Mouse (Mus musculus) kidney, postnatal 0 days (tissue): ENCODE measurements around the gene Rabepk. TPM values are rescaled to one million over a fixed set of nuclear protein-coding genes. Genes with fewer than 3 reads are reported as not detected.
A peak's percentile ranks its signal among the peaks of the same experiment; 100 is the strongest.
"Not testable (repeated sequence)": the region's sequence is repeated elsewhere in the genome, so short reads cannot be mapped to it uniquely, and the experiment has no call there.

Source experiments
- ATAC-seq: fragments of 200-750 bp; cut with Nextera tagmentation; replicated peaks from 2 replicates; pipeline ENCODE4 v1.8.0; 2017; ENCODE audit warnings: low read depth, moderate number of reproducible peaks, moderate TSS enrichment, moderate library complexity; ENCODE audit not compliant: low FRiP score
- DNase-seq: peaks from one replicate; pipeline ENCODE4 v3.0.0-alpha.2; 2016; ENCODE audit warnings: low spot score
- H3K27ac ChIP-seq: fragments of 300-500 bp; sonication (generic); 2 replicates; pipeline ENCODE4 v1.5.1; 2014; ENCODE audit warnings: mild to moderate bottlenecking
- H3K27me3 ChIP-seq: fragments of 300-500 bp; sonication (generic); 2 replicates; pipeline ENCODE4 v1.6.1; 2014; ENCODE audit warnings: low read length, mixed read lengths; ENCODE audit not compliant: insufficient read depth
- H3K36me3 ChIP-seq: fragments of 300-500 bp; sonication (generic); 2 replicates; pipeline ENCODE4 v1.6.1; 2014; ENCODE audit warnings: low read length, mixed read lengths; ENCODE audit not compliant: insufficient read depth
- H3K4me1 ChIP-seq: fragments of 300-500 bp; sonication (generic); replicated peaks from 2 replicates; pipeline ENCODE4 v1.6.1; 2014; ENCODE audit warnings: antibody characterized with exemption, low read length, mixed read lengths; ENCODE audit not compliant: insufficient read depth
- H3K4me2 ChIP-seq: fragments of 300-500 bp; sonication (generic); 2 replicates; pipeline ENCODE4 v1.6.1; 2014; ENCODE audit warnings: mild to moderate bottlenecking, low read length, moderate library complexity, mixed read lengths
- H3K4me3 ChIP-seq: fragments of 300-500 bp; sonication (generic); replicated peaks from 2 replicates; pipeline ENCODE4 v1.5.1; 2014; ENCODE audit warnings: low read depth, low read length
- H3K9ac ChIP-seq: fragments of 300-500 bp; sonication (generic); 2 replicates; pipeline ENCODE4 v1.6.1; 2014; ENCODE audit warnings: low read depth, low read length
- H3K9me3 ChIP-seq: fragments of 300-500 bp; sonication (generic); replicated peaks from 2 replicates; pipeline ENCODE4 v1.6.1; 2016; ENCODE audit warnings: low read length, inconsistent platforms, mixed read lengths
- CTCF ChIP-seq: IDR thresholded peaks from 2 replicates; pipeline ENCODE4 v1.5.1; 2016; ENCODE audit warnings: antibody characterized with exemption, low read depth, mild to moderate bottlenecking, moderate library complexity
- WGBS: fragments of 180-500 bp; shearing (Covaris S2); extraction: QIAGEN DNeasy Blood & Tissue Kit; methylation state at CpG from one replicate; pipeline ENCODE4 v1.1.7; 2014; 5-methylcytosine and 5-hydroxymethylcytosine counted together
- polyA plus RNA-seq: library from polyadenylated mRNA; unstranded; fragments of >200 nt; fragmentation: Nextera tagmentation; extraction: Ambion mirVana; gene quantifications from 2 replicates; pipeline ENCODE4 v1.2.1, GENCODE M21; 2015

Gene Rabepk
- polyA plus RNA-seq, 1 experiment from 2014 or later = 33.3 TPM

- TF ChIP-seq CTCF = no peak
- WGBS = 83% methylated on average over 2 of the region's 2 CpGs
- Histone ChIP-seq H3K4me2 (no peak overlapping the region), H3K27ac (no peak overlapping the region), H3K27me3 (no peaks in the 10 kb centered on the region), H3K9me3 (no peaks in the 10 kb centered on the region), H3K4me3 (no peak overlapping the region), H3K4me1 (no peaks in the 10 kb centered on the region), H3K9ac (no peak overlapping the region), H3K36me3 (no peaks in the 10 kb centered on the region)
- DNase-seq = no peak
- ATAC-seq = no peak
Measured at GRCm38 (mm10) chr2:34762174-34762573, 37.5 kb downstream of the Rabepk start.

GRCm38 (mm10) chr2:34761272-34761671 is 38.4 kb downstream of the Rabepk start:
- not testable (repeated sequence) for ATAC-seq, DNase-seq, H3K9ac ChIP-seq, H3K4me1 ChIP-seq, H3K4me2 ChIP-seq, H3K4me3 ChIP-seq, H3K27ac ChIP-seq, H3K27me3 ChIP-seq, H3K9me3 ChIP-seq, H3K36me3 ChIP-seq
- WGBS = 92% methylated on average over 5 of the region's 5 CpGs

GRCm38 (mm10) chr2:34757341-34757740 is 42.4 kb downstream of the Rabepk start:
- Histone ChIP-seq H3K27ac (no peak overlapping the region), H3K9ac (no peak overlapping the region), H3K9me3 (no peaks in the 10 kb centered on the region), H3K36me3 (no peaks in the 10 kb centered on the region), H3K4me3 (no peak overlapping the region), H3K27me3 (no peaks in the 10 kb centered on the region), H3K4me2 (no peak overlapping the region), H3K4me1 (no peaks in the 10 kb centered on the region)
- ATAC-seq (no peak), DNase-seq (no peak)
- WGBS = 76% methylated on average over 1 of the region's 1 CpGs
- TF ChIP-seq CTCF = no peak

- TF ChIP-seq CTCF = no peak
- H3K9ac ChIP-seq = peak within 1 kb of the TSS; percentile 94
- H3K27me3 ChIP-seq = no peaks in the 10 kb centered on the region
- DNase-seq (peak; percentile 19), ATAC-seq (no peak)
- H3K4me3 ChIP-seq = peak within 1 kb of the TSS; percentile 97
- H3K4me1 ChIP-seq = no peaks in the 10 kb centered on the region
- H3K9me3 ChIP-seq = no peaks in the 10 kb centered on the region
- WGBS = 1% methylated on average over 13 of the region's 14 CpGs
- H3K4me2 ChIP-seq = peak within 1 kb of the TSS; percentile 80
- peak within 1 kb of the TSS; percentile 96 for H3K27ac ChIP-seq
- no peaks in the 10 kb centered on the region for H3K36me3 ChIP-seq
Measured at GRCm38 (mm10) chr2:34754551-34755358, 45.0 kb downstream of the Rabepk start, which contains the start of gene Gapvd1. Gapvd1 (minus strand) TSS chr2:34755232.

- Histone ChIP-seq H3K36me3 (no peaks in the 10 kb centered on the region), H3K27ac (peak overlapping the region; percentile 96), H3K4me3 (peak overlapping the region; percentile 97), H3K4me1 (no peaks in the 10 kb centered on the region), H3K9me3 (no peaks in the 10 kb centered on the region), H3K27me3 (no peaks in the 10 kb centered on the region), H3K9ac (peak overlapping the region; percentile 94), H3K4me2 (peak overlapping the region; percentile 80)
- peak; percentile 21; the same call in 1 of the 2 replicates for TF ChIP-seq CTCF
- WGBS = under 1% methylated on average over 93 of the region's 106 CpGs
- DNase-seq (peak; percentile 92), ATAC-seq (peak; percentile 95)
Measured at GRCm38 (mm10) chr2:34753811-34754550, 45.7 kb downstream of the Rabepk start.

GRCm38 (mm10) chr2:34750245-34750644 is 49.5 kb downstream of the Rabepk start:
- no peak for ATAC-seq

More at GRCm38 (mm10) chr2:34750245-34750644, 49.5 kb downstream of the Rabepk start:
- Histone ChIP-seq H3K9me3 (no peaks in the 10 kb centered on the region), H3K27me3 (no peaks in the 10 kb centered on the region), H3K4me1 (no peaks in the 10 kb centered on the region), H3K27ac (no peak overlapping the region), H3K4me3 (no peak overlapping the region), H3K36me3 (no peaks in the 10 kb centered on the region), H3K4me2 (no peak overlapping the region), H3K9ac (no peak overlapping the region)
- DNase-seq = no peak
- WGBS = 74% methylated on average over 2 of the region's 2 CpGs
- no peak for TF ChIP-seq CTCF
